Mouse (Mus musculus): ENCODE data around the gene B3glct.

The B3glct gene

GRCm38 (mm10) chr5:149663417-149663816, 14.6 kb upstream of the B3glct start:
- no peak for DNase-seq (ENCODE audit: low spot score in 2 of 2)

GRCm38 (mm10) chr5:149677196-149677595, 834 bp upstream of the B3glct start:
- no peak for DNase-seq (ENCODE audit: low spot score in 2 of 2)

GRCm38 (mm10) chr5:149678990-149679348, 939 bp downstream of the B3glct start:
- no peak for DNase-seq (ENCODE audit: low spot score in 2 of 2)

- DNase-seq (ENCODE audit: low spot score in 2 of 2) = no peak
These were observed 1.3 kb downstream of the B3glct start for GRCm38 (mm10) chr5:149679362-149679761.

GRCm38 (mm10) chr5:149679886-149680285, 1.9 kb downstream of the B3glct start:
- no peak for DNase-seq (ENCODE audit: low spot score in 2 of 2)

- no peak for DNase-seq (ENCODE audit: low spot score in 2 of 2)
These were observed 2.9 kb downstream of the B3glct start for GRCm38 (mm10) chr5:149680946-149681345.

- DNase-seq (ENCODE audit: low spot score in 2 of 2) = no peak
These were observed 11.8 kb downstream of the B3glct start for GRCm38 (mm10) chr5:149689860-149690259.

- no peak for DNase-seq (ENCODE audit: low spot score in 2 of 2)
These were observed 14.5 kb downstream of the B3glct start for GRCm38 (mm10) chr5:149692548-149692947.

GRCm38 (mm10) chr5:149693200-149693599, 15.2 kb downstream of the B3glct start:
- no peak for DNase-seq (ENCODE audit: low spot score in 2 of 2)

- DNase-seq (ENCODE audit: low spot score in 2 of 2) = no peak
These were observed 15.9 kb downstream of the B3glct start for GRCm38 (mm10) chr5:149693968-149694367.

GRCm38 (mm10) chr5:149695077-149695750, 17.2 kb downstream of the B3glct start:
- no peak for DNase-seq (ENCODE audit: low spot score in 2 of 2)

GRCm38 (mm10) chr5:149702770-149703169, 24.7 kb downstream of the B3glct start:
- DNase-seq (ENCODE audit: low spot score in 2 of 2) = no peak

- DNase-seq (ENCODE audit: low spot score in 2 of 2) = no peak
These were observed 33.5 kb downstream of the B3glct start for GRCm38 (mm10) chr5:149711545-149711944.

- DNase-seq (ENCODE audit: low spot score in 2 of 2) = peak in 1 of 2 experiments; percentile 18
These were observed 35.2 kb downstream of the B3glct start for GRCm38 (mm10) chr5:149713170-149713774.

GRCm38 (mm10) chr5:149713834-149714233, 35.8 kb downstream of the B3glct start:
- DNase-seq (ENCODE audit: low spot score in 2 of 2) = no peak

GRCm38 (mm10) chr5:149715571-149716328, 37.7 kb downstream of the B3glct start:
- no peak for DNase-seq (ENCODE audit: low spot score in 2 of 2)

- no peak for DNase-seq (ENCODE audit: low spot score in 2 of 2)
These were observed 38.3 kb downstream of the B3glct start for GRCm38 (mm10) chr5:149716329-149716690.

GRCm38 (mm10) chr5:149731776-149732175, 53.7 kb downstream of the B3glct start:
- DNase-seq (ENCODE audit: low spot score in 2 of 2) = no peak

GRCm38 (mm10) chr5:149737210-149737609, 59.2 kb downstream of the B3glct start:
- no peak for DNase-seq (ENCODE audit: low spot score in 2 of 2)

GRCm38 (mm10) chr5:149740145-149740544, 62.1 kb downstream of the B3glct start:
- no peak for DNase-seq (ENCODE audit: low spot score in 2 of 2)

- no peak for DNase-seq (ENCODE audit: low spot score in 2 of 2)
These were observed 62.7 kb downstream of the B3glct start for GRCm38 (mm10) chr5:149740703-149741102.

GRCm38 (mm10) chr5:149742286-149742685, 64.3 kb downstream of the B3glct start:
- DNase-seq (ENCODE audit: low spot score in 2 of 2) = no peak

- DNase-seq (ENCODE audit: low spot score in 2 of 2) = no peak
These were observed 67.0 kb downstream of the B3glct start for GRCm38 (mm10) chr5:149745079-149745478.
